Mouse (Mus musculus) cerebellum, adult 2 months (tissue): ENCODE data around the gene Mynn. TPM values are rescaled to one million over a fixed set of nuclear protein-coding genes. Genes with fewer than 3 reads are reported as not detected.

Source experiments
- DNase-seq, 2 experiments: peaks; one replicate each; pipeline ENCODE4 v3.0.0; 2021
- H3K27ac ChIP-seq: fragments of 200-500 bp; 2 replicates; pipeline ENCODE4 v1.5.1; 2012; ENCODE audit warnings: low read length, control low read depth, inconsistent platforms; ENCODE audit not compliant: insufficient read depth
- H3K27me3 ChIP-seq: fragments of 200-500 bp; 2 replicates; pipeline ENCODE4 v1.6.1; 2012; ENCODE audit warnings: inconsistent platforms, mild to moderate bottlenecking, low read length, moderate library complexity; ENCODE audit not compliant: control insufficient read depth, insufficient read depth
- H3K4me1 ChIP-seq: fragments of 200-500 bp; 2 replicates; pipeline ENCODE4 v1.6.1; 2011; ENCODE audit warnings: low read length; ENCODE audit not compliant: control insufficient read depth, insufficient read depth
- H3K4me3 ChIP-seq: fragments of 200-500 bp; replicated peaks from 2 replicates; pipeline ENCODE3; 2011; ENCODE audit warnings: mild to moderate bottlenecking, low read depth, low read length, control low read depth; ENCODE audit not compliant: insufficient read depth
- CTCF ChIP-seq: fragments of 200-500 bp; IDR thresholded peaks from 2 replicates; pipeline ENCODE4 v1.5.1; 2011; ENCODE audit warnings: low read depth, mild to moderate bottlenecking, control low read depth, low read length, moderate library complexity, borderline replicate concordance; ENCODE audit not compliant: insufficient read depth
- POLR2A ChIP-seq: fragments of 200-500 bp; IDR thresholded peaks from 2 replicates; pipeline ENCODE4 v1.6.1; 2011; ENCODE audit warnings: low read length, control low read depth, borderline replicate concordance; ENCODE audit not compliant: insufficient read depth
- WGBS: fragments of 180-500 bp; shearing (Covaris S2); methylation state at CpG from one replicate; pipeline ENCODE4 v1.1.7; 2018; 5-methylcytosine and 5-hydroxymethylcytosine counted together
- polyA plus RNA-seq: library from polyadenylated mRNA; depleted of rRNA; stranded (reverse); fragments of >200 nt; gene quantifications from 2 replicates; pipeline ENCODE4 v1.2.3, GENCODE M21; 2012; rRNA removed

Mynn gene
- polyA plus RNA-seq, 1 experiment: 21.6 TPM

DNA sequence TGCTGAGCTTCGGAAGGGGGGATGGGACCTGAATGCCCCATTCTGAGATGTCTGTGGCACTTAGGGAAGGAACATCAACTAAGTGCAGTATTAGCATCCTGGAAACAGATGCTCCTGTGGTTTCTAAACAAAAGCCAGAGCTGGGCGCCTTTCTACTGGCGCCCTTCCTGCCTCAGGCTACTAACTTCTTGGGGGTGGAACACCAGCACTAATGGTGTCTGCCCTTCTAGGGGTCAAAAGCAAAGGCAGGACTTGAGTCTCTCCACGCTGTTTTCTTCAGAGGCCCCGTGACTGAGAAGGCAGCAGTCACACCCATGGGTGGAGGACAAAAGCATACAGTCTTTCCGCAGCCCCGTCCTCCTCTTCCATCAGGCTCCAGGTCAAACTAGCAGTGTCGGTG is 44.9 kb downstream of the Mynn start:
- H3K4me1 ChIP-seq: no peaks in the 10 kb centered on the region
- H3K27me3 ChIP-seq: peaks cover 2% of the 10 kb centered on the region; the same call in 1 of the 2 replicates
- H3K27ac ChIP-seq: no peak overlapping the region
- H3K4me3 ChIP-seq: no peak overlapping the region
- TF ChIP-seq CTCF (no peak), POLR2A (no peak)
- 61% methylated on average over 8 of the region's 8 CpGs for WGBS
- no peak for DNase-seq

DNA sequence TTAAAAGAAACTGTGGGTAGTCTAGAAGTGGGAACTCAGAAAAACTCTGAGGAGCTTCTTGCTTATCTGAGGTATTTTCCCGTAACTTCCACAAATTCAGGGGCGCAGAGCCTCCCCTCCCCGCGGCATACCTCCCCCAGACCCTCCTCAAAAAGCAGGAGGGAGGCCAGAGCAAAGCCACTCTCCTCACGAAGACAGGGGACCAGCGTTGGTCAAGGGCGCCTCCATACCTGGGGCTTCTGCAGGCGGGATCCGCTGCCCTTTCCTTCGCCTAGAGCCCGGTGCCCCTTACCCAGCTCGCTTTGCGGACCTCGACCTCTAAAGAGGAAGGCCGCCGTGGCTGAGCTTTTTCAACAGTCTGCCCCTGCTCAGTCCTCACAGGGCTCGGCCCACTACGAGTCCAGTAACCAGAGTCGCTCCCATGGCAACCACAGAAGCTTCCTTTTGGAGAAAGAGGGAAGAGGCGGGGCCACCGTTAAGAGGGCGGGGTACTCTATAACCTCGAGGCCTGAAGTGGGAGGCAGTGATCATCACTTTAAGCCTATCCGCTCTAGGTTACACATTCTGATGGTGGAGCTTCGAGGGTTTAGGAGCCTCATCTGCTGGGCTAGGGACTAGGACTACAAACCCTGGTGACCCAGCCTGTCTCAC is 45.7 kb downstream of the Mynn start, which contains the start of gene Lrrc34:
TSS of gene Lrrc34 (minus strand) at position 430 of the 651 bp plus-strand sequence.
- 8% methylated on average over 25 of the region's 25 CpGs for whole genome bisulfite sequencing

GRCm38 (mm10) chr3:30648466-30648865 is 46.6 kb downstream of the Mynn start:
- Histone ChIP-seq H3K4me1 (no peaks in the 10 kb centered on the region), H3K27ac (no peak overlapping the region), H3K4me3 (no peak overlapping the region), H3K27me3 (peaks cover 2% of the 10 kb centered on the region; the same call in 1 of the 2 replicates)
- TF ChIP-seq CTCF: no peak
- TF ChIP-seq POLR2A: no peak
- no peak for DNase-seq
- 99% methylated on average over 2 of the region's 2 CpGs for WGBS

More for the DNA sequence above, 45.7 kb downstream of the Mynn start, which contains the start of gene Lrrc34:
- Histone ChIP-seq H3K27ac (no peak within 1 kb of the TSS), H3K4me1 (no peaks in the 10 kb centered on the region), H3K4me3 (no peak within 1 kb of the TSS), H3K27me3 (peaks cover 2% of the 10 kb centered on the region; the same call in 1 of the 2 replicates)
- TF ChIP-seq CTCF (no peak), POLR2A (no peak)
- DNase-seq: no peak

DNA sequence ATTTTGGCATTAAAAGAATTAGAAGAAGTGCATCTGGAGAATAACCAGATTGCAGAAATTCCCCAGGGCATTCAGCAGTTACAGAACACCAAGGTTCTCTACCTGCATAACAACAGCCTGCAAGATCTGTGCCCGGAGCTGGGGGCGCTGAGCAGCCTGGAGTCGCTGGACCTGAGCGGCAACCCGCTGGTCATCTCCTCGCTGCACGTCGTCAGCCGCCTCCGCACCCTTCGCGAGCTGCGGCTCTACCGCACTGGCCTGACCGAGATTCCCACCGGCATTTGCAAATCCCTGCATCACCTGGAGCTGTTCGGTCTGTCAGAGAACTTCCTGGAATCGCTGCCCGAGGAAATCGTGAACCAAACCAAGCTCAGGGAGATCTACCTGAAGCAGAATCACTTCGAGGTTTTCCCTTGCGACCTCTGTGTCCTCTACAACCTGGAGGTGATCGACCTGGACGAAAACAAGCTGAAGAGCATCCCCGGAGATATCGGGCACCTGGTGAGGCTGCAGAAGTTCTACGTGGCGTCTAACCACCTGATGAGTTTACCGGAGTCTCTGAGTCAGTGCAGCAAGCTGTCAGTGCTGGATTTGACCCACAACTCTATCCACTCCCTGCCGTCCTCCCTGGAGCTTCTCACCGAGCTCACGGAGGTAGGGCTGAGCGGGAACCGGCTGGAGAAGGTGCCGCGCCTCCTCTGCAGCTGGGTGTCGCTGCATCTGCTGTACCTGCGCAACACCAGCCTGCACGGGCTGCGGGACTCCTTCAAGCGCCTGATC is 48.4 kb downstream of the Mynn start:
- no peaks in the 10 kb centered on the region for H3K4me1 ChIP-seq
- DNase-seq: peak in 1 of 2 experiments; percentile 13
- H3K4me3 ChIP-seq: peak overlapping the region; percentile 33
- WGBS: under 1% methylated on average over 41 of the region's 41 CpGs
- H3K27ac ChIP-seq: no peak overlapping the region
- TF ChIP-seq POLR2A: no peak
- no peak for TF ChIP-seq CTCF
- H3K27me3 ChIP-seq: peaks cover 2% of the 10 kb centered on the region; the same call in 1 of the 2 replicates

DNA sequence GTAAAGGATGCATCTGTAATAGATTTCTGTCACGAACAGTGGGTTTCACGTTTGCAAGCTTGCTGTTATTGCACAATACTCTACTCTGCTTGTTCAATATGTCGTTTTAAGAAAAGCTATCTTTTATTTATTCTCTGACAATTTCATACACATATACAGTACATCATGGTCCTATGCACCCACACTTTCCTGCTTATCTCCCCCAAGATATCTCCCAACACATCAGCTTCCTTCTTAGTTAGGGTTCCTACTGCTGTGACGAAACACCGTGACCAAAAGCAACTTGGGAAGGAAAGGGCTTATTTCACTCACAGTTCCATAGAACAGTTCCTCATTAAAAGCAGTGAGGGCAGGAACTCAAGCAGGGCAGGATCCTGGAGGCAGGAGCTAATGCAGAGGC is 54.1 kb downstream of the Mynn start:
- H3K4me3 ChIP-seq: no peak overlapping the region
- TF ChIP-seq POLR2A (no peak), CTCF (no peak)
- DNase-seq: no peak
- no peaks in the 10 kb centered on the region for H3K27me3 ChIP-seq
- no peak overlapping the region for H3K27ac ChIP-seq
- H3K4me1 ChIP-seq: no peaks in the 10 kb centered on the region
- 87% methylated on average over 5 of the region's 5 CpGs for WGBS

GRCm38 (mm10) chr3:30658486-30658885 is 56.6 kb downstream of the Mynn start:
- TF ChIP-seq POLR2A: no peak
- no peak for TF ChIP-seq CTCF
- no peak for DNase-seq
- Histone ChIP-seq H3K4me3 (no peak overlapping the region), H3K27ac (no peak overlapping the region), H3K4me1 (no peaks in the 10 kb centered on the region), H3K27me3 (no peaks in the 10 kb centered on the region)
- 87% methylated on average over 9 of the region's 9 CpGs for WGBS

Other genes with a start within 250 kb of the Mynn start
- 2.6 and 4.3 TPM in 2 replicates for gene Mecom, start 54.1 kb upstream of the Mynn start, polyA plus RNA-seq
- gene Actrt3, start 2.1 kb upstream of the Mynn start, polyA plus RNA-seq: 1.8 and 2.5 TPM in 2 replicates
- not detected in 2 replicates for gene Lrriq4, start 42.4 kb downstream of the Mynn start, polyA plus RNA-seq
- 0.21 and 0.24 TPM in 2 replicates for gene Lrrc34, start 45.8 kb downstream of the Mynn start, polyA plus RNA-seq
- gene Lrrc31, start 97.8 kb downstream of the Mynn start, polyA plus RNA-seq: not detected in 2 replicates
- gene Samd7, start 144.2 kb downstream of the Mynn start, polyA plus RNA-seq: 0.05 and 0.15 TPM in 2 replicates
- 102 and 111 TPM in 2 replicates for gene Sec62, start 190.8 kb downstream of the Mynn start, polyA plus RNA-seq